Mouse (Mus musculus): ENCODE data around the gene Aars.

DNA sequence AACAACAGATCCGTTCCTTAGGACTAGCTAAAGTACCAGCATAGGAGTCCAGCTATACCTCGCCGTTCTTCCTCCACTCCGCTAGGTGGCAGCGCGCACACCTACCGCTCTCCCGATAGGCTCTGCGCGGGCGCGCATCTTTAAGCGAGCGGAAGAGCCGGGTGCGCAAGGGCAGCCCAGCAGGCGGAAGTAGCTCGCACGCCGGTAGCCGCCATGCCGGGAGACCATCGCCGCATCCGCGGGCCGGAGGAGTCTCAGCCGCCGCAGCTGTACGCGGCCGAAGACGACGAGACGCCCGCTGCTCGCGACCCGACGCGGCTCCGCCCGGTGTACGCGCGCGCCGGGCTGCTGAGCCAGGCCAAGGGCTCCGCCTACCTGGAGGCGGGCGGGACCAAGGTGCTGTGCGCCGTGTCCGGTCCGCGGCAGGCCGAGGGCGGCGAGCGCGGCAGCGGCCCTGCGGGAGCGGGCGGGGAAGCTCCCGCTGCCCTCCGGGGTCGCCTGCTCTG, 23.3 kb downstream of the Aars start, which contains the start of gene Exosc6:
- peak; percentile 88 for TF ChIP-seq CTCF (IDR thresholded peaks at IDR 0.05; ENCODE audit: extremely low read depth, insufficient read depth, insufficient read length, insufficient replicate concordance)
- TF ChIP-seq POLR2A (IDR thresholded peaks at IDR 0.05; ENCODE audit: low read depth, low read length): peak; percentile 52

Measured in spleen, adult 2 months (tissue).